Mouse (Mus musculus) hindbrain, embryonic 14.5 days (tissue): ENCODE data around the gene Gm525. TPM values are rescaled to one million over a fixed set of nuclear protein-coding genes. Genes with fewer than 3 reads are reported as not detected.
"Not testable (repeated sequence)": the region's sequence is repeated elsewhere in the genome, so short reads cannot be mapped to it uniquely, and the experiment has no call there.

ENCODE experiments used
- ATAC-seq: fragments of 200-750 bp; cut with Nextera tagmentation; 2 replicates; pipeline ENCODE4 v1.8.0; 2017; ENCODE audit warnings: moderate number of reproducible peaks, mild to moderate bottlenecking, moderate TSS enrichment, moderate library complexity; ENCODE audit not compliant: low FRiP score
- DNase-seq: peaks from one replicate; pipeline ENCODE4 v3.0.0-alpha.2; 2015; ENCODE audit warnings: low spot score
- H3K27ac ChIP-seq: fragments of 300-500 bp; sonication (generic); 2 replicates; pipeline ENCODE4 v1.5.1; 2014; ENCODE audit warnings: mild to moderate bottlenecking, moderate library complexity
- H3K27me3 ChIP-seq: fragments of 300-500 bp; sonication (generic); 2 replicates; pipeline ENCODE4 v1.6.1; 2014; ENCODE audit warnings: mild to moderate bottlenecking, low read length, mixed read lengths; ENCODE audit not compliant: control insufficient read depth, insufficient read depth
- H3K36me3 ChIP-seq: fragments of 300-500 bp; sonication (generic); replicated peaks from 2 replicates; pipeline ENCODE4 v1.6.1; 2014; ENCODE audit not compliant: control insufficient read depth, insufficient read depth
- H3K4me1 ChIP-seq: fragments of 300-500 bp; sonication (generic); replicated peaks from 2 replicates; pipeline ENCODE4 v1.6.1; 2014; ENCODE audit warnings: antibody characterized with exemption, low read length, mixed read lengths; ENCODE audit not compliant: control insufficient read depth, insufficient read depth
- H3K4me2 ChIP-seq: fragments of 300-500 bp; sonication (generic); replicated peaks from 2 replicates; pipeline ENCODE4 v1.6.1; 2014; ENCODE audit warnings: mild to moderate bottlenecking, moderate library complexity
- H3K4me3 ChIP-seq: fragments of 300-500 bp; sonication (generic); replicated peaks from 2 replicates; pipeline ENCODE4 v1.5.1; 2014; ENCODE audit warnings: mild to moderate bottlenecking, low read length
- H3K9ac ChIP-seq: fragments of 300-500 bp; sonication (generic); 2 replicates; pipeline ENCODE4 v1.6.1; 2014
- H3K9me3 ChIP-seq: fragments of 300-500 bp; sonication (generic); 2 replicates; pipeline ENCODE4 v1.6.1; 2016; ENCODE audit warnings: low read length; ENCODE audit not compliant: control insufficient read depth
- WGBS: fragments of 180-500 bp; shearing (Covaris S2); extraction: QIAGEN DNeasy Blood & Tissue Kit; methylation state at CpG from one replicate; pipeline ENCODE4 v1.1.7; 2014; 5-methylcytosine and 5-hydroxymethylcytosine counted together
- polyA plus RNA-seq: library from polyadenylated mRNA; unstranded; fragments of >200 nt; fragmentation: Nextera tagmentation; extraction: Ambion mirVana; gene quantifications from 2 replicates; pipeline ENCODE4 v1.2.1, GENCODE M21; 2014

The Gm525 gene
- polyA plus RNA-seq, 1 experiment from 2014 or later, result not detected

DNA sequence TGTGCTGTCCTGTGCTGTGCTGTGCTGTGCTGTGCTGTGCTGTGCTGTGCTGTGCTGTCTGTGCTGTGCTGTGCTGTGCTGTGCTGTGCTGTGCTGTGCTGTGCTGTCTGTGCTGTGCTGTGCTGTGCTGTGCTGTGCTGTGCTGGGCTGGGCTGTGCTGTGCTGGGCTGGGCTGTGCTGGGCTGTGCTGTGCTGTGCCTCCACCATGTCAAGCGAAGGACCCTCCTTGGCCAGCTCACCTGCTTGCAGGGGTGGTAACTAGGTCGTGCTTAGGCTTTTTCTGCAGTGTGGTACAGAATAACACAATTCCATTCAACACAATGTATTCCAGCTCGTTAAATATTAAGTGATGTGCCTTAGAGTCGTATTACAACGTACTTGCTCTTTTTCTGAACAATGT lies 8.3 kb downstream of the Gm525 start:
- H3K9ac ChIP-seq, H3K4me2 ChIP-seq, H3K36me3 ChIP-seq, ATAC-seq, H3K9me3 ChIP-seq, H3K27me3 ChIP-seq, H3K4me1 ChIP-seq, H3K4me3 ChIP-seq, DNase-seq, H3K27ac ChIP-seq: not testable (repeated sequence)
- WGBS, result 73% methylated on average over 5 of the region's 5 CpGs

DNA sequence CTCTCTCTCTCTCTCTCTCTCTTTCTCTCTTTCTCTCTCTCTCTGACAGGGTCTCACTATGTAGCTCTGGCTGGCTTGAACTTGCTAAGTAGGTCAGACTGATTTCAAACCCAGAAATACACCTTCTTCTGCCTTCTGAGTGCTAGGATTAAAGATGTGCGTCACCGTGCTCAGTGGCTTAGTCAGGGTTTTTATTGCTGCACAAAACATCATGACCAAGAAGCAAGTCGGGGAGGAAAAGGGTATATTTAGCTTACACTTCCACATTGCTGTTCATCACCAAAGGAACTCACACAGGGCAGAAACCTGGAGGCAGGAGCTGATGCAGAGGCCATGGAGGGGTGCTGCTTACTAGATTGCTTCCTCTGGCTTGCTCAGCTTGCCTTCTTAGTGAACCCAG lies 9.1 kb downstream of the Gm525 start:
- H3K4me1 ChIP-seq, H3K4me2 ChIP-seq, DNase-seq, H3K9me3 ChIP-seq, H3K36me3 ChIP-seq, H3K27me3 ChIP-seq, ATAC-seq, H3K9ac ChIP-seq, H3K27ac ChIP-seq, H3K4me3 ChIP-seq: not testable (repeated sequence)
- WGBS, result 89% methylated on average over 3 of the region's 3 CpGs

DNA sequence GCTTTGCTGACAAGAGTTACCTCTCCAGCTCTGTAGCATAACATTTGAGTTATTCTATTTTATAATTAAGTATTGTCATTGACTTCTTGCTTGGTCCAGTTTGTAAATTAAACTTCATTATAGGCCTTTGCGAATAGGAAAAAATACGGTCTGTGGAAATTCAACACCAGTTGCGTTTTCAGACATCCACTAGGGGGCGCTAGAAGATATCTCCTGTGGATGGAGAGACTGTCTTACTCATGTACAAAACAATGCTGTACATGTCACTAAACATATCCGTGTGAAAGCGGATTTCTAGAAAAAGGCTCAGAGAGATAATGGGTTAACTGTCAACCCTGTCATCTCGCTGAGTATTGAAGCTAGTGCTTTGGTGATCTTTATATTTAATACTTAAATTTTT lies 11.0 kb downstream of the Gm525 start:
- DNase-seq, result peak; percentile 65
- H3K4me2 ChIP-seq, result no peak overlapping the region
- H3K36me3 ChIP-seq, result no peaks in the 10 kb centered on the region
- no peak overlapping the region for H3K9ac ChIP-seq
- H3K27ac ChIP-seq, result no peak overlapping the region
- no peaks in the 10 kb centered on the region for H3K9me3 ChIP-seq
- no peaks in the 10 kb centered on the region for H3K27me3 ChIP-seq
- 45% methylated on average over 7 of the region's 7 CpGs for WGBS
- no peaks in the 10 kb centered on the region for H3K4me1 ChIP-seq
- no peak overlapping the region for H3K4me3 ChIP-seq
- no peak for ATAC-seq

DNA sequence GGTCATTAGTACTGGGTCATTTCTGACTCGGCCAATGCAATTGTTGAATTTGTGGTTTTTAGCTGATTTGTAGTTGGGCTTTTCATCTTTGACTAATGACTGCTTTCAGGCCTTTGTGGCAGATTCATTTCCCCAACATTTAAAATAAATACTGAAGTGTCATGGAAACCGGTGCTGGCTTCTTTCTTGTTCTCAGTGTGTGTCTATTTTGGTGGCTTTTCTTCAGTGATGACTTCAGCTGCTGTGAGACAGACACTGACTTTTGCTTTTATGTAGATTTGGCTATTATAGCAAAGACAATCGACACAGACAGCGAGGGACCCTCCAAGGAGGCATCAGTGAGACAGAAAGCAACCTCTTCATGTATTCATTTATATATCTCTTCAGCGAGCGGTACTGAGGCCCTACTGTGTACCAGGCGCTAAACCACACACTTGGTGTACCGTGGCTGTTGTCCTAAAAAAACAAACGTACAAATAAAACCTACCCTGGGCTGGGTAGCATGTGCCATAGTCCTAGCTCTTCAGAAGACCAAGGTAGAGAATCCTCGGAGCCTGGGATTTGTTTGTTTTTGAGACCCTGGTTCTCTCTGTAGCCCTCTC lies 12.7 kb downstream of the Gm525 start:
- ATAC-seq (no peak), DNase-seq (no peak)
- Histone ChIP-seq H3K4me3 (no peak overlapping the region), H3K4me1 (no peaks in the 10 kb centered on the region), H3K27ac (no peak overlapping the region), H3K9me3 (no peaks in the 10 kb centered on the region), H3K36me3 (no peaks in the 10 kb centered on the region), H3K9ac (no peak overlapping the region), H3K27me3 (no peaks in the 10 kb centered on the region), H3K4me2 (no peak overlapping the region)
- 59% methylated on average over 10 of the region's 10 CpGs for WGBS

DNA sequence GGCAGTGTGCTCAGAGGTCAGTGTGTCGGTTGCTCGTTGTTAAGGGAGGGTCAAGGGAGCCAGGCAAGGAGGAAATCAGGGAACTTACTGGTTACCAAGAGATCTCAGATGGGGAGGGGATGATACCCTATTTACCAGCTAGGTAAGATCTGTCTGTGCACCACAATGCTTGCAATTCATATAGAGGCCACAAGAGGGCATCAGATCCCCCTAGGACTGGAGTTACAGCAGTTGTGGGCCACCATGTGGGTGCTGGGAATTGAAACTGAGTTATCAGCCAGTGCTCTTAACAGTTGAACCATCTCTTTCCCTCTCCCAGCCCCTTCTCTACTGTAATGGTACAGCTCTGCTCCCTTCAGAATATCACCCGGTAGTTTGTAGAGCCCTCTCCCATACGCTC lies 15.1 kb downstream of the Gm525 start:
- Histone ChIP-seq H3K4me1 (no peaks in the 10 kb centered on the region), H3K9me3 (no peaks in the 10 kb centered on the region), H3K27me3 (no peaks in the 10 kb centered on the region), H3K4me2 (no peak overlapping the region), H3K9ac (no peak overlapping the region), H3K27ac (no peak overlapping the region), H3K36me3 (no peaks in the 10 kb centered on the region), H3K4me3 (no peak overlapping the region)
- DNase-seq, result no peak
- ATAC-seq, result no peak
- 94% methylated on average over 4 of the region's 4 CpGs for WGBS

DNA sequence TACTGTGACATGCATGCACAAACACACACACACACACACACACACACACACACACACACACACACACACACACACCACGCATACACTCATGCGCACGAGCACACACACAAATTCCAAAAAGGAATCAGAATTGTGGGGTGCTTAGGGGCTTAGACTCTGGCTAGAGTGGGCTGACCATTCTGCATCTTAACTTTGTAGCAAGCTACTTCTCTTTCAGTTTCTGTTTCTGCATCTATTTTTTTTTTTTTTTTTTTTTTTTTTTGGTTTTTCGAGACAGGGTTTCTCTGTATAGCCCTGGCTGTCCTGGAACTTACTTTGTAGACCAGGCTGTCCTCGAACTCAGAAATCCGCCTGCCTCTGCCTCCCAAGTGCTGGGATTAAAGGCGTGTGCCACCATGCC lies 16.7 kb downstream of the Gm525 start:
- H3K4me3 ChIP-seq, H3K36me3 ChIP-seq, H3K27ac ChIP-seq, DNase-seq, H3K9me3 ChIP-seq, H3K9ac ChIP-seq, ATAC-seq, H3K4me2 ChIP-seq, H3K27me3 ChIP-seq, H3K4me1 ChIP-seq: not testable (repeated sequence)
- 98% methylated on average over 6 of the region's 7 CpGs for WGBS

DNA sequence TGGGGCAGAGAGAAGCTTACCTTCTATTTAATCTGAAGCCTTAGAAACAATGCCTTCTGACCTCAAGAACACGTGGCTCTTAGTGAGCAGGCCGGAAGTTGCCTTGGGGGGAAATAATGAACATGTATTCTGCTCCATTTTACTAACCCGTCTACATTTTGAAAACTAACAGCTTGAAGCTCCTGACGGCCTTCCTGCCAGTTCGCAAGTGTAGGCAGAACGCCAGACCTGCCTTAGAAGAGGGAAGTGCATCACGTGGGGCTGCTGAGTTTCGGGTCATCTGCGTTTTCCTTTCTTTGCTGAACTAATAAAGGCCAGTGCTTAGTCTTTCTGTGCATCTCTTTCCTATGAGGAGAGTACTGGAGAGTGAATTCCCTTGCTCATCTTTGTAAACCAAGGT lies 19.1 kb downstream of the Gm525 start:
- H3K27ac ChIP-seq, result no peak overlapping the region
- DNase-seq (no peak), ATAC-seq (no peak)
- no peaks in the 10 kb centered on the region for H3K9me3 ChIP-seq
- H3K9ac ChIP-seq, result no peak overlapping the region
- no peak overlapping the region for H3K4me2 ChIP-seq
- 79% methylated on average over 9 of the region's 9 CpGs for WGBS
- H3K27me3 ChIP-seq, result no peaks in the 10 kb centered on the region
- H3K36me3 ChIP-seq, result no peaks in the 10 kb centered on the region
- no peaks in the 10 kb centered on the region for H3K4me1 ChIP-seq
- H3K4me3 ChIP-seq, result no peak overlapping the region

DNA sequence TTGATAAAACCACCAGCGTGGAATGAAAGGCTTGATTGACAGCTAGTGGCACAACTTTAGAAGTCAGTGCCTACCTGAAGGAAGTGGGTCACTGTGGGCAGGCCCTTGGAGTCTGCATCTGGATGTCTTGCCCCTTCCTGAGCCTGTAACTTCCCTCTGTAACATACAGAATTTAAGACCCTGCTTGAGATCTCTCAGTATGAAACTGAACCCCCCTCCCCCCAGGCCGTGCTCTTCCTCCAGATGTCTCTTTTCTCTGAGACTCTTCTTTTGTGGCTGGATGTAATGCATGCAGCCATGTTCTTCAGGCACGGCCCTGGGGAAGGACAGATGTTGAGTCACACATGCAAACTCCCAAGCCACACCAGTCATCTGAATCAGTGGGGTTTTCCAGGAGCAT lies 21.7 kb downstream of the Gm525 start:
- H3K36me3 ChIP-seq, result no peaks in the 10 kb centered on the region
- no peak for ATAC-seq
- no peak overlapping the region for H3K4me2 ChIP-seq
- H3K9ac ChIP-seq, result no peak overlapping the region
- no peak for DNase-seq
- H3K27ac ChIP-seq, result no peak overlapping the region
- H3K9me3 ChIP-seq, result no peaks in the 10 kb centered on the region
- no peak overlapping the region for H3K4me3 ChIP-seq
- no peaks in the 10 kb centered on the region for H3K27me3 ChIP-seq
- WGBS, result 84% methylated on average over 3 of the region's 3 CpGs
- H3K4me1 ChIP-seq, result no peaks in the 10 kb centered on the region

DNA sequence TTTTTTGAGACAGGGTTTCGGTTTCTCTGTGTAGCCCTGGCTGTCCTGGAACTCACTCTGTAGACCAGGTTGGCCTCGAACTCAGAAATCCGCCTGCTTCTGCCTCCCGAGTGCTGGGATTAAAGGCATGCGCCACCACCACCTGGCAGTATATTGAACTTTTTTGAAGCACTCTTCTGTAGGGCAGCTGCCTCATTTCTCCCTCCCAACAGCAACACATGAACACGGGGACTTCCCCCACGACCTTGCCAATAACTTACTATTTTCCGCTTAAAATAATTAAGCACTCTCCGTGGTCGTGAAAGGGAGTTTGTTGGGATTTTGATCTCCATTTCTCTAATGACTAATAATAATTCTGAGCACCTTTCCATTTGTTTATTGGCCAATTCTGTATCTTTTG lies 23.7 kb downstream of the Gm525 start:
- not testable (repeated sequence) for DNase-seq, H3K27ac ChIP-seq, H3K36me3 ChIP-seq, H3K4me3 ChIP-seq, H3K9ac ChIP-seq, H3K9me3 ChIP-seq, ATAC-seq, H3K4me2 ChIP-seq, H3K4me1 ChIP-seq, H3K27me3 ChIP-seq
- WGBS, result 90% methylated on average over 10 of the region's 10 CpGs
